Mouse (Mus musculus) cerebellum, adult 2 months (tissue): Measurements from ENCODE around the gene Sprr1b.

Experiments
- CTCF ChIP-seq: fragments of 200-500 bp; IDR thresholded peaks from 2 replicates; pipeline ENCODE4 v1.5.1; 2011; ENCODE audit warnings: low read depth, mild to moderate bottlenecking, control low read depth, low read length, moderate library complexity, borderline replicate concordance; ENCODE audit not compliant: insufficient read depth
- POLR2A ChIP-seq: fragments of 200-500 bp; IDR thresholded peaks from 2 replicates; pipeline ENCODE4 v1.6.1; 2011; ENCODE audit warnings: low read length, control low read depth, borderline replicate concordance; ENCODE audit not compliant: insufficient read depth

- TF ChIP-seq CTCF (no peak), POLR2A (no peak)
Observed at GRCm38 (mm10) chr3:92440177-92440576, 1.6 kb upstream of the Sprr1b start.
